Mouse (Mus musculus) olfactory bulb, adult 2 months (tissue): ENCODE results near the gene Csta1.

Source experiments
- CTCF ChIP-seq: fragments of 200-500 bp; IDR thresholded peaks from 2 replicates; pipeline ENCODE4 v1.5.1; 2012; ENCODE audit warnings: low read depth, mild to moderate bottlenecking, low read length, moderate library complexity; ENCODE audit not compliant: insufficient read depth
- POLR2A ChIP-seq: fragments of 200-500 bp; IDR thresholded peaks from 2 replicates; pipeline ENCODE4 v1.6.1; 2012; ENCODE audit warnings: mild to moderate bottlenecking, low read depth, low read length, moderate library complexity; ENCODE audit not compliant: insufficient read depth

DNA sequence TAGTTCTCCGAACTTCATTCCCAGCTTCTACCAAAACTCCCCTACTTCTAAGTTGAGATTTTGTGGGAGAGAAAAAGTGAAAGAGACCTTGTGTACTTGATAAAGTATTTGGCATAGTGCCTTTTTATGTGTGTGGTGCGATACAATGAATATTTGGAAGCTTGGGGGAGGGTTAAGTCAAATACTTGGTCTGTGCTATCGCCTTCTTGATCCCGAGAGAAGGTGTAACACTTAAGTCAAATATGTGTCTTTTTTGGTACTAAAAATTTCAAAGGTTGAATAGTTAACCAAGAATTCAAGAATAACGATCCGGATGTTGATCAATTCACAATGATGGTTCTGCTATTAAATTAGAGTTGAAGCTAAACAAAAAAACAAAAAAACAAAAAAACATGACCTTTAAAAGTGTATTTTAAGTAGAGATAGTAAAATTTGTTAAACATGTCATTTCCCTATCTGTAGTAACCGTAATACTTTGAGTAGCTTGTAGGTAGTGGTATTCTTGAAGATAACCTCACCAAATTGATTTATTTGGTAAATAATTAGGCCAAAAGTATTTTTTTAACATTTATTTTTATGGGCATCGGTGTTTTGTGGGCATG is 58.5 kb downstream of the Csta1 start:
- TF ChIP-seq CTCF (no peak), POLR2A (no peak)
